Mouse (Mus musculus): ENCODE measurements around the gene Brd7.

DNA sequence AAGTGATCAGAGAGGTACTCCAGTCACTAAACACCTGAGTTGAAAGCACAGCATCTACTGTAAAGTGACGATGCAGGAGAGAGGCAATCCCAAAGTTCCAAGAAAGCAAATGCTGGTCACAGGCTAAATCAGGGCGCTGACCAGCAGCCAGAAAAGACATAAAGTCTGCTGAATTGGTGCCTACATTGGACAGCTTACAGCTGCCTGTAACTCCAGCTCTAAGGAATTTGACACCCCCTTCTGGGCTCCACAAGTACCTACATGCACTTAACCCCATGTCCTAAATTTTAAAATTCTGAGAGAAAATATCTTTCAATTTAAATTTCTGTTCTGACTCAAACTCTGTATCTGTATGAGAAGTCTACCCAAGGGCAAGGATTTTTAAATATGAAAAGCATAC is 2.0 kb downstream of the Brd7 start:
- TF ChIP-seq CTCF (IDR thresholded peaks at IDR 0.05; ENCODE audit: control insufficient read depth, insufficient read depth, insufficient replicate concordance, low read depth, low read length) (no peak), POLR2A (IDR thresholded peaks at IDR 0.05; ENCODE audit: control insufficient read depth, low read depth, low read length) (no peak)
